Mouse (Mus musculus): ENCODE data around the gene Ctsl. TPM values are rescaled to one million over a fixed set of nuclear protein-coding genes. Genes with fewer than 3 reads are reported as not detected.

Gene Ctsl
- total and polyA plus RNA-seq, 2 experiments from 2014 or later: 174 to 214 TPM

DNA sequence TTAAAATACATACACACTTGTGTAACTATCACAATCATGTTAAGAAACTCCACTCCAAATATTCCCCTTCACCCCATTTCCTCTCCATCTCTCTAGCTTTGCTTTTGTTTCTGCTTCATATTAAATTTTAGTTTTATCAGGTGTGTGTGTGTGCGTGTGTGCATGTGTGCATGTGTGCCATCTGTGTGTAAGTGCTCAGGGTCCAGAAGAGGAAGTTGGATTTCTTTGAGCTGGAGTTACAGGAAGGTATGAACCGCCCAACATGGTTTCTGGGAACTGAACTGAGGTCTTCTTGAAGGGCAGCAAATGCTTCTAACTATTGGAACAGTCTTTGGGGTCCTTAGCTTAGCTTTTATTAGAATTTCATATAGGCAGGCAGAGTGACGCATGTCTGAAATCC, 14.2 kb upstream of the Ctsl start:
- no peaks in the 10 kb centered on the region for H3K4me1 ChIP-seq (ENCODE audit: insufficient read depth, low read length)
- no peak overlapping the region for H3K9ac ChIP-seq (replicated peaks; ENCODE audit: low read length, poor library complexity, severe bottlenecking)
- no peaks in the 10 kb centered on the region for H3K36me3 ChIP-seq (ENCODE audit: insufficient read depth, low read length)
- ATAC-seq (ENCODE audit: low FRiP score) (no peak), DNase-seq (ENCODE audit: low spot score) (no peak)
- no peak overlapping the region for H3K4me3 ChIP-seq (ENCODE audit: low read depth, low read length)
- 91% methylated on average over 3 of the region's 3 CpGs for WGBS
- no peak overlapping the region for H3K27ac ChIP-seq (ENCODE audit: low read depth, low read length)
- no peak for TF ChIP-seq CTCF (IDR thresholded peaks at IDR 0.05)
- H3K27me3 ChIP-seq (ENCODE audit: insufficient read depth, low read length): no peaks in the 10 kb centered on the region
- no peak overlapping the region for H3K4me2 ChIP-seq (ENCODE audit: low read depth, low read length, poor library complexity, severe bottlenecking)
- no peaks in the 10 kb centered on the region for H3K9me3 ChIP-seq (ENCODE audit: low read length)

DNA sequence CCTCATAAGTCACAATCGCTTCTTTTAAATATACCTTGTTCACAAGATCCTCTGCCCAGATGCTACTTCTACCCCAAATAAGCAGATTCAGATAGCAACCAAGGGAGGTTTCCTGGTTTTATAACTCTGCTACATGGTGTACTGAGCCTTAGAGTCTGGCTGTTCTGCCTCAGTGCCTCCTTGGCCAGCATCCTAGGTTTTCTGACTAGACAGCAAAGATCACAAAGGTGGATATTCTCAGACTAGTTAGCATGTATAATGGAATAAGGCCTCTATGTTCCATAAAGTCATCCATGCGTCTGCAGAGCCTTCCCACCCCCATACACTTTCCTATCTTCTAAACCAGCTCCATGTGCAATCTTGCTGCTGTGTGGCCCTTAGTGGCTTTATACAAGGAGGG, 9.6 kb upstream of the Ctsl start:
- Histone ChIP-seq H3K9ac (replicated peaks; ENCODE audit: low read length, poor library complexity, severe bottlenecking) (no peak overlapping the region), H3K36me3 (ENCODE audit: insufficient read depth, low read length) (no peaks in the 10 kb centered on the region), H3K4me1 (ENCODE audit: insufficient read depth, low read length) (no peaks in the 10 kb centered on the region), H3K4me2 (ENCODE audit: low read depth, low read length, poor library complexity, severe bottlenecking) (no peak overlapping the region), H3K27ac (ENCODE audit: low read depth, low read length) (no peak overlapping the region), H3K4me3 (ENCODE audit: low read depth, low read length) (no peak overlapping the region), H3K27me3 (ENCODE audit: insufficient read depth, low read length) (no peaks in the 10 kb centered on the region), H3K9me3 (ENCODE audit: low read length) (no peaks in the 10 kb centered on the region)
- TF ChIP-seq CTCF (IDR thresholded peaks at IDR 0.05): no peak
- DNase-seq (ENCODE audit: low spot score) (no peak), ATAC-seq (ENCODE audit: low FRiP score) (no peak)
- WGBS: 97% methylated on average over 2 of the region's 2 CpGs

DNA sequence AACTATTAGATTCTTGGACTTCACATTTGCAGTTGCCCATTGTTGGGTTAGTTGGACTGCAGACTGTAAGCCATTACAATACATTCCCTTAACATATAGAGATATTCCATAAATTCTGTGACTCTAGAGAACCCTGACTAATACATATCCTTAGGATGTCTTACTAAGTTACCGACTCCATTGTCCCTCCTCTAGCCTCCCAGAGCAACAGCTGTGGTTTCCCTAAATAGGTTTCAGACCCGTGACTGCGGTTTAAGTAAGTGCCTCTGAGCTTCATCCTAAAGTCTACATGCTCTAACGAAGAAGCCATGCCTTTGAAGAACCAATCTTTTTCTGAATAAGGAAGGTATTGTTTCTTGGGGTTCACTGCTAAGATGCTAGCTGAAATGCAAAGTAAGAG, 7.9 kb upstream of the Ctsl start:
- WGBS: 88% methylated on average over 4 of the region's 4 CpGs
- DNase-seq (ENCODE audit: low spot score): no peak
- no peak overlapping the region for H3K27ac ChIP-seq (ENCODE audit: low read depth, low read length)

DNA sequence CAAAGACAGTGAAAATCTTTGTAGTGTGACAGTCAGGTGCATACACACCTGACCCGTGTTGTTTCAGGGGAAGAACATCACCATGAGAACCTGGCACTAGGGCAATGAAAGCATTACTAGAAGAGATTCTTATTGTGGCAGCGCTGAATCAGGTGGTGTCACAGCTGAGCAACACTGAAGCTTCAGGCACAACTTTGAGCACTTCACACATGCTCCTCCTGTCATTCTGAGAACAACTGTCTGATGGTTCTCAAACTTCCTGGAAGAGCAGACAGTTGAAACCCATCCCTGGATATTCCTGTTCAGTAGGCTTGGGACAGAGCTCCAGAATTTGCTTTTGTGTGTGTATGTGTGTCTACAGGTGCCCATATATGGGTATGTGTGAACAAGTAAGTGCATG, 5.8 kb upstream of the Ctsl start:
- H3K36me3 ChIP-seq (ENCODE audit: insufficient read depth, low read length): no peaks in the 10 kb centered on the region
- no peak overlapping the region for H3K4me3 ChIP-seq (ENCODE audit: low read depth, low read length)
- H3K4me2 ChIP-seq (ENCODE audit: low read depth, low read length, poor library complexity, severe bottlenecking): no peak overlapping the region
- no peak overlapping the region for H3K9ac ChIP-seq (replicated peaks; ENCODE audit: low read length, poor library complexity, severe bottlenecking)
- no peak for DNase-seq (ENCODE audit: low spot score)
- no peaks in the 10 kb centered on the region for H3K27me3 ChIP-seq (ENCODE audit: insufficient read depth, low read length)
- WGBS: 97% methylated on average over 2 of the region's 2 CpGs
- TF ChIP-seq CTCF (IDR thresholded peaks at IDR 0.05): no peak
- no peak overlapping the region for H3K27ac ChIP-seq (ENCODE audit: low read depth, low read length)
- H3K9me3 ChIP-seq (ENCODE audit: low read length): no peaks in the 10 kb centered on the region
- H3K4me1 ChIP-seq (ENCODE audit: insufficient read depth, low read length): no peaks in the 10 kb centered on the region
- ATAC-seq (ENCODE audit: low FRiP score): no peak

More for the DNA sequence above, 7.9 kb upstream of the Ctsl start:
- Histone ChIP-seq H3K27me3 (ENCODE audit: insufficient read depth, low read length) (no peaks in the 10 kb centered on the region), H3K9ac (replicated peaks; ENCODE audit: low read length, poor library complexity, severe bottlenecking) (no peak overlapping the region), H3K4me1 (ENCODE audit: insufficient read depth, low read length) (no peaks in the 10 kb centered on the region), H3K9me3 (ENCODE audit: low read length) (no peaks in the 10 kb centered on the region), H3K36me3 (ENCODE audit: insufficient read depth, low read length) (no peaks in the 10 kb centered on the region), H3K4me3 (ENCODE audit: low read depth, low read length) (no peak overlapping the region), H3K4me2 (ENCODE audit: low read depth, low read length, poor library complexity, severe bottlenecking) (no peak overlapping the region)
- ATAC-seq (ENCODE audit: low FRiP score): no peak
- TF ChIP-seq CTCF (IDR thresholded peaks at IDR 0.05): no peak

DNA sequence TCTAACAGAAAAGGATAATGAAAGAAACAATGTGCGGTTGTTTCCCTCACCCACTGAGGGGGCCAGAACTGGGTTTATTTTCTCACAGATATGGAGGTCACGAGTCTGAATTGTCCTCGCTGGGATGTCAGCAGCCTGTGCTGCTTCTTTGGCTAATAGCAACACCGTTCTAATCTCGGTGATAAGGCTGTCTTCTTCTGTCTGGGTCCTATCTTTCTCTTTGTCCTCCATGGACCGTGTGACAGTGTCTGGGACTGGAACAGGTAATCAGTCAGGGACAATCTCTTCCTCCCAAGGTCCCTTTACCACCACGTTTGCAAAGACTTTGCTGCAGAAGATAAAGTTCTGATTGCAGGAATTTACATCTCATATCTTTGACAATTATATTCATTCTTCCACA, 4.5 kb upstream of the Ctsl start:
- Histone ChIP-seq H3K27ac (ENCODE audit: low read depth, low read length) (no peak overlapping the region), H3K36me3 (ENCODE audit: insufficient read depth, low read length) (no peaks in the 10 kb centered on the region), H3K4me2 (ENCODE audit: low read depth, low read length, poor library complexity, severe bottlenecking) (no peak overlapping the region), H3K27me3 (ENCODE audit: insufficient read depth, low read length) (no peaks in the 10 kb centered on the region), H3K9ac (replicated peaks; ENCODE audit: low read length, poor library complexity, severe bottlenecking) (no peak overlapping the region), H3K4me3 (ENCODE audit: low read depth, low read length) (no peak overlapping the region), H3K4me1 (ENCODE audit: insufficient read depth, low read length) (no peaks in the 10 kb centered on the region), H3K9me3 (ENCODE audit: low read length) (no peaks in the 10 kb centered on the region)
- TF ChIP-seq CTCF (IDR thresholded peaks at IDR 0.05): no peak
- ATAC-seq (ENCODE audit: low FRiP score) (no peak), DNase-seq (ENCODE audit: low spot score) (no peak)
- 70% methylated on average over 7 of the region's 7 CpGs for WGBS

DNA sequence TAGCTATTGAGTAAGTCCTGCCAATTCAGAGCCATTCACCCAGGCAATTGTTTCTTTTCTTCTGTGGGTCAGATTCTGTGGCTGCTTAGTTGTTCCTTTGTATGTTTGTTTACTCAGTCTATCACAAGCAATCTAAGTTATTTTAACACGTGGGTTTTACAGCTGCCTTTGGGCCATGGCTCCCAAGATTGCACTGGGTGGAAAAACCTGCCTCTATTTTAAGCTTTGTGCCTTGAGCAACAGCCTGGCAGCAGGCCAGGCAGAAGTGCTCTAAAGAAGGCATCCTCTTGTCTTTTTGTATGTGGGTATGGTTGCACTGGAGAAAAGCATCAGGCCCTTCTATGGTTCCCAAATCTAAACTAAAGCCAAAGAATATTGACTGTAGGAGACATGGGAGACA, 3.0 kb upstream of the Ctsl start:
- H3K4me1 ChIP-seq (ENCODE audit: insufficient read depth, low read length): 0 out of 2 replicates have a peak, but pooled peaks cover 2% of the 10 kb centered on the region
- no peak overlapping the region for H3K9ac ChIP-seq (replicated peaks; ENCODE audit: low read length, poor library complexity, severe bottlenecking)
- H3K4me3 ChIP-seq (ENCODE audit: low read depth, low read length): no peak overlapping the region
- no peak for TF ChIP-seq CTCF (IDR thresholded peaks at IDR 0.05)
- ATAC-seq (ENCODE audit: low FRiP score) (no peak), DNase-seq (ENCODE audit: low spot score) (no peak)
- H3K9me3 ChIP-seq (ENCODE audit: low read length): no peaks in the 10 kb centered on the region
- no peak overlapping the region for H3K4me2 ChIP-seq (ENCODE audit: low read depth, low read length, poor library complexity, severe bottlenecking)
- 18% methylated on average over 1 of the region's 1 CpGs for WGBS
- no peak overlapping the region for H3K27ac ChIP-seq (ENCODE audit: low read depth, low read length)
- no peaks in the 10 kb centered on the region for H3K27me3 ChIP-seq (ENCODE audit: insufficient read depth, low read length)
- no peaks in the 10 kb centered on the region for H3K36me3 ChIP-seq (ENCODE audit: insufficient read depth, low read length)
